In the genomic region with DNA sequence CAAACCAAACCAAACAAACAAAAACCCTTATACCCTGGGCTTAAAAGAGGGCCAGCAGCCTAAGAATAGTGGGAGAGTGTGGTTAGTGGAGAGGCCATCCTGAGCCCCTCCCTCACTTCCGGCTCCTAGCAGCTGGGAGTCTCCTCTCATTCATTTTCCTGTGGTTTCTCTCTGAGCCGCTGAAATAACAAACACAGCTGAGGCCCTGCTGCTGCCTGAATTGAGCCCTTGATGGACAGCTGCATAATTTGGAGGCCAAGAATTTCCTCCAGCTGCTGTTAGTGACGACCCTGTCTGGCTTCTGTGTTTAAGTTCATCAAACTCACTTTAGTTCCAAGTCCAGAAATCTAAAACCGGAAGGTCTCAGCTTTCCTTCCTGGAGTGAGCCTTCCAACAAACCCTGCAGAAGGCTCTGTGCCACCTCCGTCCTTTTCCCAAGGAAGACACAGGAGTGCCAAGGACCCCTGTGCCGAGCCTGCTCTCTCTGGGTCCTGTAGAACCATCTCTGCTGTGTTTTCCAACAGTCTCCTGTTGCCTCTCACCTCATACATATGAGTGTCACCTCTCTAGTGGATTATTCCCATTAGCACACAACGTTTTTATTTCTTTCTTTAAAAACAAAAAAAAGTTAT, we compare ENCODE assay signal across 8 mouse cellular contexts. TPM values are rescaled to one million over a fixed set of nuclear protein-coding genes. Genes with fewer than 3 reads are reported as not detected.
DNase-seq lines count a peak whose midpoint lies in the region; ATAC-seq lines count a peak whose summit lies in the region.

No protein-coding gene starts in this region.

- no peaks in the 10 kb centered on the region for H3K9me3 ChIP-seq in embryonic facial prominence, embryonic 14.5 days (ENCODE audit: control insufficient read depth, low read length)
- H3K9me3 ChIP-seq in limb, embryonic 12.5 days = no peaks in the 10 kb centered on the region
- H3K9me3 ChIP-seq in midbrain, embryonic 16.5 days (replicated peaks; ENCODE audit: control insufficient read depth, low read length, poor library complexity, severe bottlenecking) = no peaks in the 10 kb centered on the region

- H3K4me3 ChIP-seq in embryonic facial prominence, embryonic 14.5 days (ENCODE audit: low read depth, low read length) = no peak overlapping the region
- no peak overlapping the region for H3K4me3 ChIP-seq in limb, embryonic 12.5 days (replicated peaks)
- no peak overlapping the region for H3K4me3 ChIP-seq in midbrain, embryonic 16.5 days (ENCODE audit: low read depth, low read length)

- no peaks in the 10 kb centered on the region for H3K36me3 ChIP-seq in embryonic facial prominence, embryonic 14.5 days (ENCODE audit: control insufficient read depth, insufficient read depth, low read length)
- H3K36me3 ChIP-seq in limb, embryonic 12.5 days = no peaks in the 10 kb centered on the region
- no peaks in the 10 kb centered on the region for H3K36me3 ChIP-seq in midbrain, embryonic 16.5 days (ENCODE audit: control insufficient read depth, insufficient read depth, low read length)

- peak overlapping the region; percentile 29; the same call in 1 of the 2 replicates for H3K4me2 ChIP-seq in embryonic facial prominence, embryonic 14.5 days (ENCODE audit: low read depth, low read length)
- no peak overlapping the region for H3K4me2 ChIP-seq in limb, embryonic 12.5 days
- no peak overlapping the region for H3K4me2 ChIP-seq in midbrain, embryonic 16.5 days (ENCODE audit: low read length)

- peak overlapping the region; percentile 75 for H3K27ac ChIP-seq in embryonic facial prominence, embryonic 14.5 days (replicated peaks; ENCODE audit: low read depth, low read length)
- H3K27ac ChIP-seq in limb, embryonic 12.5 days = peak overlapping the region; percentile 72; the same call in 1 of the 2 replicates
- no peak overlapping the region for H3K27ac ChIP-seq in midbrain, embryonic 16.5 days (ENCODE audit: low read length)

- H3K9ac ChIP-seq in embryonic facial prominence, embryonic 14.5 days (ENCODE audit: low read depth, low read length) = no peak overlapping the region
- no peak overlapping the region for H3K9ac ChIP-seq in limb, embryonic 12.5 days (replicated peaks)
- no peak overlapping the region for H3K9ac ChIP-seq in midbrain, embryonic 16.5 days (ENCODE audit: low read depth, low read length)

- WGBS in embryonic facial prominence, embryonic 14.5 days = 5% methylated on average over 7 of the region's 7 CpGs
- WGBS in limb, embryonic 12.5 days = 25% methylated on average over 7 of the region's 7 CpGs
- 21% methylated on average over 7 of the region's 7 CpGs for WGBS in midbrain, embryonic 16.5 days

- intact Hi-C loops in gastrocnemius, postnatal 14 days (cut with DNase I; ENCODE audit: low total_unique reads) = no loop called here
- intact Hi-C loops in gastrocnemius, postnatal 36 days (cut with DNase I) = no loop called here

- DNase-seq in gastrocnemius, postnatal 14 days = peak; percentile 44
- no peak for DNase-seq in gastrocnemius, postnatal 36 days
- DNase-seq in embryonic facial prominence, embryonic 14.5 days (ENCODE audit: low spot score) = peak; percentile 95
- DNase-seq in cerebellum, adult 11 months = no peak
- DNase-seq in cerebellum, adult 9-11 months = no peak

- peak; percentile 94 for ATAC-seq in embryonic facial prominence, embryonic 14.5 days (ENCODE audit: low read depth)
- ATAC-seq in hematopoietic stem cell, adult 5-6 weeks (replicated peaks in 1 of 2; ENCODE audit: insufficient read depth in 1 of 2, low FRiP score in 2 of 2, low TSS enrichment in 1 of 2, low read depth in 1 of 2, poor library complexity in 2 of 2, severe bottlenecking in 2 of 2) = peak; percentile 78 to 86
- peak; percentile 78; the same call in 1 of the 2 replicates for ATAC-seq in limb, embryonic 12.5 days (ENCODE audit: insufficient number of reproducible peaks, insufficient read depth, low FRiP score, low TSS enrichment, low read depth)
- peak; percentile 45; the same call in 1 of the 2 replicates for ATAC-seq in midbrain, embryonic 16.5 days

- no peaks in the 10 kb centered on the region for H3K27me3 ChIP-seq in embryonic facial prominence, embryonic 14.5 days (replicated peaks; ENCODE audit: control insufficient read depth, insufficient read depth, low read length)
- no peaks in the 10 kb centered on the region for H3K27me3 ChIP-seq in limb, embryonic 12.5 days
- no peaks in the 10 kb centered on the region for H3K27me3 ChIP-seq in midbrain, embryonic 16.5 days (ENCODE audit: control insufficient read depth, insufficient read depth, low read depth, low read length)

- H3K4me1 ChIP-seq in embryonic facial prominence, embryonic 14.5 days (ENCODE audit: control insufficient read depth, insufficient read depth, low read length) = peaks cover 10% of the 10 kb centered on the region
- H3K4me1 ChIP-seq in limb, embryonic 12.5 days (replicated peaks) = peaks cover 12% of the 10 kb centered on the region; the same call in 1 of the 2 replicates
- no peaks in the 10 kb centered on the region; the same call in 1 of the 2 replicates for H3K4me1 ChIP-seq in midbrain, embryonic 16.5 days (ENCODE audit: control insufficient read depth, insufficient read depth, low read length)

RNA-seq across cellular contexts. Expression of gene Pde1c, which starts 48.2 kb away (rescaled TPM):
- 1 to 10 TPM in 1 of 2 experiments, under 1 TPM in 1; 0.91 to 1.0 TPM for total RNA-seq in gastrocnemius, postnatal 14 days (2021)
- under 1 TPM; 0.41 to 0.47 TPM for total RNA-seq in gastrocnemius, postnatal 36 days (2021)
- 4.2 and 5.1 TPM in 2 replicates for polyA plus RNA-seq in embryonic facial prominence, embryonic 14.5 days (2014; fragmentation: Nextera tagmentation; extraction: Ambion mirVana)
- 1.4 and 2.9 TPM in 2 replicates for total RNA-seq in hematopoietic stem cell, adult 5-6 weeks (2017)
- polyA plus RNA-seq in limb, embryonic 12.5 days (2016; fragmentation: Nextera tagmentation; extraction: Ambion mirVana) = 3.3 and 4.1 TPM in 2 replicates
- 7.4 and 8.7 TPM in 2 replicates for polyA plus RNA-seq in midbrain, embryonic 16.5 days (2015; fragmentation: Nextera tagmentation; extraction: Ambion mirVana)

Comparison
In these comparisons a context has a peak if more than half of its experiments do, and no peak if none do; other contexts are left out.
1. DNase-seq: peak in gastrocnemius, postnatal 14 days (single experiment) and embryonic facial prominence, embryonic 14.5 days (single experiment); none in gastrocnemius, postnatal 36 days (0 of 2), cerebellum, adult 11 months (single experiment) and cerebellum, adult 9-11 months (single experiment).
2. Peak in every context shown above with its lines, with median percentiles within 50 percentile points of each other: ATAC-seq.